Mouse (Mus musculus): ENCODE results near the gene Kcnmb4. TPM values are rescaled to one million over a fixed set of nuclear protein-coding genes. Genes with fewer than 3 reads are reported as not detected.

The Kcnmb4 gene
- polyA plus RNA-seq, 1 experiment from 2014 or later: 9.5 TPM

GRCm38 (mm10) chr10:116444826-116445225, 28.9 kb downstream of the Kcnmb4 start:
- 93% methylated on average over 8 of the region's 8 CpGs for WGBS
- Histone ChIP-seq H3K4me1 (replicated peaks; ENCODE audit: control insufficient read depth, insufficient read depth, low read length) (no peaks in the 10 kb centered on the region), H3K9me3 (ENCODE audit: control insufficient read depth, low read length) (no peaks in the 10 kb centered on the region), H3K4me2 (ENCODE audit: low read depth, low read length, severe bottlenecking) (no peak overlapping the region), H3K36me3 (ENCODE audit: control insufficient read depth, insufficient read depth, low read length) (no peaks in the 10 kb centered on the region), H3K27ac (ENCODE audit: low read depth, low read length) (no peak overlapping the region), H3K27me3 (ENCODE audit: control insufficient read depth, insufficient read depth, low read length) (no peaks in the 10 kb centered on the region), H3K4me3 (ENCODE audit: low read depth, low read length) (no peak overlapping the region), H3K9ac (ENCODE audit: low read length) (no peak overlapping the region)
- ATAC-seq (replicated peaks; ENCODE audit: low FRiP score) (no peak), DNase-seq (ENCODE audit: low spot score) (no peak)

GRCm38 (mm10) chr10:116444371-116444770, 29.3 kb downstream of the Kcnmb4 start:
- ATAC-seq (replicated peaks; ENCODE audit: low FRiP score): no peak
- H3K4me3 ChIP-seq (ENCODE audit: low read depth, low read length): no peak overlapping the region
- H3K9me3 ChIP-seq (ENCODE audit: control insufficient read depth, low read length): no peaks in the 10 kb centered on the region
- no peak overlapping the region for H3K9ac ChIP-seq (ENCODE audit: low read length)
- no peaks in the 10 kb centered on the region for H3K4me1 ChIP-seq (replicated peaks; ENCODE audit: control insufficient read depth, insufficient read depth, low read length)
- H3K27ac ChIP-seq (ENCODE audit: low read depth, low read length): no peak overlapping the region
- no peaks in the 10 kb centered on the region for H3K36me3 ChIP-seq (ENCODE audit: control insufficient read depth, insufficient read depth, low read length)
- 92% methylated on average over 10 of the region's 10 CpGs for WGBS
- no peak for DNase-seq (ENCODE audit: low spot score)
- H3K4me2 ChIP-seq (ENCODE audit: low read depth, low read length, severe bottlenecking): no peak overlapping the region
- no peaks in the 10 kb centered on the region for H3K27me3 ChIP-seq (ENCODE audit: control insufficient read depth, insufficient read depth, low read length)

DNA sequence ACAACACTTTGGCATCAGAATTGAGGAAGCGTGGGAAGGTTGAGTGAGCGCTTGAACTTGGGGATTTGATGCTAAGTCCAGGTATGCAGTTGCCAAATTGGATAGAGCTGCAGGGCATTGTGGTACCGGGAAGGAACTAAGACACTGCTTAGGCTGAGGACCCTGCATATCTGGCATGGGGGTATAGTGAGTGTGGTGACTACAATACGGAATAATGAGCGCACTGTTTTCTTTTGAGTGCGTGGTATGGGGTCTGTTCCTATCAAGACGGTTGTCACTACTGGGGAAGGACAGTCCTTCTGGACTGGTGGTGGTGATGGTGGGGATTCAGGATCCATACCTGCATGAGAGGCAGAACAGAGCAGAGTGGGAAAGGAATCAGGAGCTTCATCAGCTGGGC, 32.7 kb downstream of the Kcnmb4 start:
- H3K4me1 ChIP-seq (replicated peaks; ENCODE audit: control insufficient read depth, insufficient read depth, low read length): no peaks in the 10 kb centered on the region
- H3K4me2 ChIP-seq (ENCODE audit: low read depth, low read length, severe bottlenecking): no peak overlapping the region
- ATAC-seq (replicated peaks; ENCODE audit: low FRiP score): no peak
- H3K27ac ChIP-seq (ENCODE audit: low read depth, low read length): no peak overlapping the region
- 95% methylated on average over 7 of the region's 7 CpGs for WGBS
- no peaks in the 10 kb centered on the region for H3K36me3 ChIP-seq (ENCODE audit: control insufficient read depth, insufficient read depth, low read length)
- DNase-seq (ENCODE audit: low spot score): no peak
- H3K27me3 ChIP-seq (ENCODE audit: control insufficient read depth, insufficient read depth, low read length): no peaks in the 10 kb centered on the region
- no peak overlapping the region for H3K4me3 ChIP-seq (ENCODE audit: low read depth, low read length)
- H3K9ac ChIP-seq (ENCODE audit: low read length): no peak overlapping the region
- H3K9me3 ChIP-seq (ENCODE audit: control insufficient read depth, low read length): peaks cover 3% of the 10 kb centered on the region; the same call in 1 of the 2 replicates

GRCm38 (mm10) chr10:116440088-116440487, 33.6 kb downstream of the Kcnmb4 start:
- Histone ChIP-seq H3K27me3 (ENCODE audit: control insufficient read depth, insufficient read depth, low read length) (no peaks in the 10 kb centered on the region), H3K36me3 (ENCODE audit: control insufficient read depth, insufficient read depth, low read length) (no peaks in the 10 kb centered on the region), H3K4me1 (replicated peaks; ENCODE audit: control insufficient read depth, insufficient read depth, low read length) (no peaks in the 10 kb centered on the region), H3K27ac (ENCODE audit: low read depth, low read length) (no peak overlapping the region), H3K4me2 (ENCODE audit: low read depth, low read length, severe bottlenecking) (no peak overlapping the region), H3K9ac (ENCODE audit: low read length) (no peak overlapping the region), H3K9me3 (ENCODE audit: control insufficient read depth, low read length) (peaks cover 3% of the 10 kb centered on the region; the same call in 1 of the 2 replicates), H3K4me3 (ENCODE audit: low read depth, low read length) (no peak overlapping the region)
- DNase-seq (ENCODE audit: low spot score) (no peak), ATAC-seq (replicated peaks; ENCODE audit: low FRiP score) (no peak)
- WGBS: 87% methylated on average over 10 of the region's 10 CpGs

- DNase-seq (ENCODE audit: low spot score) (no peak), ATAC-seq (replicated peaks; ENCODE audit: low FRiP score) (no peak)
- no peaks in the 10 kb centered on the region for H3K4me1 ChIP-seq (replicated peaks; ENCODE audit: control insufficient read depth, insufficient read depth, low read length)
- H3K9ac ChIP-seq (ENCODE audit: low read length): no peak overlapping the region
- H3K27me3 ChIP-seq (ENCODE audit: control insufficient read depth, insufficient read depth, low read length): no peaks in the 10 kb centered on the region
- H3K4me2 ChIP-seq (ENCODE audit: low read depth, low read length, severe bottlenecking): no peak overlapping the region
- 91% methylated on average over 12 of the region's 12 CpGs for WGBS
- H3K4me3 ChIP-seq (ENCODE audit: low read depth, low read length): no peak overlapping the region
- H3K9me3 ChIP-seq (ENCODE audit: control insufficient read depth, low read length): peaks cover 3% of the 10 kb centered on the region; the same call in 1 of the 2 replicates
- no peaks in the 10 kb centered on the region for H3K36me3 ChIP-seq (ENCODE audit: control insufficient read depth, insufficient read depth, low read length)
- no peak overlapping the region for H3K27ac ChIP-seq (ENCODE audit: low read depth, low read length)
Observed at GRCm38 (mm10) chr10:116435455-116435854, 38.2 kb downstream of the Kcnmb4 start.

GRCm38 (mm10) chr10:116432421-116432820, 41.3 kb downstream of the Kcnmb4 start:
- Histone ChIP-seq H3K9me3 (ENCODE audit: control insufficient read depth, low read length) (no peaks in the 10 kb centered on the region; the same call in 1 of the 2 replicates), H3K9ac (ENCODE audit: low read length) (no peak overlapping the region), H3K36me3 (ENCODE audit: control insufficient read depth, insufficient read depth, low read length) (no peaks in the 10 kb centered on the region), H3K4me1 (replicated peaks; ENCODE audit: control insufficient read depth, insufficient read depth, low read length) (no peaks in the 10 kb centered on the region), H3K4me2 (ENCODE audit: low read depth, low read length, severe bottlenecking) (no peak overlapping the region), H3K27ac (ENCODE audit: low read depth, low read length) (no peak overlapping the region), H3K27me3 (ENCODE audit: control insufficient read depth, insufficient read depth, low read length) (no peaks in the 10 kb centered on the region), H3K4me3 (ENCODE audit: low read depth, low read length) (no peak overlapping the region)
- 93% methylated on average over 7 of the region's 7 CpGs for WGBS
- DNase-seq (ENCODE audit: low spot score) (no peak), ATAC-seq (replicated peaks; ENCODE audit: low FRiP score) (no peak)

- 95% methylated on average over 26 of the region's 26 CpGs for WGBS
- no peaks in the 10 kb centered on the region; the same call in 1 of the 2 replicates for H3K9me3 ChIP-seq (ENCODE audit: control insufficient read depth, low read length)
- no peak for DNase-seq (ENCODE audit: low spot score)
- no peak overlapping the region for H3K4me3 ChIP-seq (ENCODE audit: low read depth, low read length)
- no peaks in the 10 kb centered on the region for H3K36me3 ChIP-seq (ENCODE audit: control insufficient read depth, insufficient read depth, low read length)
- no peak overlapping the region for H3K9ac ChIP-seq (ENCODE audit: low read length)
- no peak overlapping the region for H3K4me2 ChIP-seq (ENCODE audit: low read depth, low read length, severe bottlenecking)
- H3K27ac ChIP-seq (ENCODE audit: low read depth, low read length): no peak overlapping the region
- no peaks in the 10 kb centered on the region for H3K27me3 ChIP-seq (ENCODE audit: control insufficient read depth, insufficient read depth, low read length)
- H3K4me1 ChIP-seq (replicated peaks; ENCODE audit: control insufficient read depth, insufficient read depth, low read length): no peaks in the 10 kb centered on the region
- ATAC-seq (replicated peaks; ENCODE audit: low FRiP score): no peak
Observed at GRCm38 (mm10) chr10:116428026-116428780, 45.5 kb downstream of the Kcnmb4 start.

- Histone ChIP-seq H3K27ac (ENCODE audit: low read depth, low read length) (no peak overlapping the region), H3K9me3 (ENCODE audit: control insufficient read depth, low read length) (no peaks in the 10 kb centered on the region; the same call in 1 of the 2 replicates), H3K9ac (ENCODE audit: low read length) (no peak overlapping the region), H3K27me3 (ENCODE audit: control insufficient read depth, insufficient read depth, low read length) (no peaks in the 10 kb centered on the region), H3K4me1 (replicated peaks; ENCODE audit: control insufficient read depth, insufficient read depth, low read length) (no peaks in the 10 kb centered on the region), H3K4me2 (ENCODE audit: low read depth, low read length, severe bottlenecking) (no peak overlapping the region), H3K36me3 (ENCODE audit: control insufficient read depth, insufficient read depth, low read length) (no peaks in the 10 kb centered on the region), H3K4me3 (ENCODE audit: low read depth, low read length) (no peak overlapping the region)
- ATAC-seq (replicated peaks; ENCODE audit: low FRiP score) (no peak), DNase-seq (ENCODE audit: low spot score) (no peak)
- 90% methylated on average over 7 of the region's 7 CpGs for WGBS
Observed at GRCm38 (mm10) chr10:116426176-116426575, 47.5 kb downstream of the Kcnmb4 start.

GRCm38 (mm10) chr10:116424921-116425320, 48.8 kb downstream of the Kcnmb4 start:
- Histone ChIP-seq H3K4me1 (replicated peaks; ENCODE audit: control insufficient read depth, insufficient read depth, low read length) (no peaks in the 10 kb centered on the region; the same call in 1 of the 2 replicates), H3K27ac (ENCODE audit: low read depth, low read length) (no peak overlapping the region), H3K9ac (ENCODE audit: low read length) (no peak overlapping the region), H3K36me3 (ENCODE audit: control insufficient read depth, insufficient read depth, low read length) (no peaks in the 10 kb centered on the region), H3K27me3 (ENCODE audit: control insufficient read depth, insufficient read depth, low read length) (no peaks in the 10 kb centered on the region), H3K9me3 (ENCODE audit: control insufficient read depth, low read length) (no peaks in the 10 kb centered on the region; the same call in 1 of the 2 replicates), H3K4me2 (ENCODE audit: low read depth, low read length, severe bottlenecking) (no peak overlapping the region), H3K4me3 (ENCODE audit: low read depth, low read length) (no peak overlapping the region)
- no peak for ATAC-seq (replicated peaks; ENCODE audit: low FRiP score)
- no peak for DNase-seq (ENCODE audit: low spot score)
- WGBS: 84% methylated on average over 6 of the region's 6 CpGs

Measured in forebrain, embryonic 11.5 days (tissue).